Mouse (Mus musculus): Measurements from ENCODE around the gene Gm9913. TPM values are rescaled to one million over a fixed set of nuclear protein-coding genes. Genes with fewer than 3 reads are reported as not detected.
A peak's percentile ranks its signal among the peaks of the same experiment; 100 is the strongest.

Gm9913 gene
- 0.19 and 0.24 TPM in 2 replicates for polyA plus RNA-seq (2012; rRNA removed)
- polyA plus RNA-seq (2014; fragmentation: Nextera tagmentation; extraction: Ambion mirVana) = 0.40 and 0.75 TPM in 2 replicates

GRCm38 (mm10) chr2:125505006-125505745, at the start of gene Gm9913:
Gene Gm9913 (plus strand): TSS chr2:125505089.
- TF ChIP-seq POLR2A (IDR thresholded peaks at IDR 0.05; ENCODE audit: borderline replicate concordance, extremely low read depth, insufficient read depth, insufficient read length) = no peak
- DNase-seq (ENCODE audit: low spot score) (peak; percentile 42), ATAC-seq (ENCODE audit: low FRiP score, low read depth) (peak; percentile 12; the same call in 1 of the 2 replicates)
- H3K4me1 ChIP-seq (ENCODE audit: control insufficient read depth, insufficient read depth, low read length) = peaks cover 10% of the 10 kb centered on the region
- peak within 1 kb of the TSS; percentile 74 for H3K27ac ChIP-seq (replicated peaks; ENCODE audit: low read depth, low read length)
- 1% methylated on average over 40 of the region's 45 CpGs for WGBS
- no peaks in the 10 kb centered on the region for H3K27me3 ChIP-seq (ENCODE audit: control insufficient read depth, insufficient read depth, low read length)
- no peaks in the 10 kb centered on the region for H3K9me3 ChIP-seq (ENCODE audit: control insufficient read depth, low read length)
- H3K4me3 ChIP-seq (replicated peaks; ENCODE audit: low read length) = peak within 1 kb of the TSS; percentile 81
- peak within 1 kb of the TSS; percentile 89 for H3K4me2 ChIP-seq (replicated peaks; ENCODE audit: low read depth, low read length, severe bottlenecking)
- peaks cover 13% of the 10 kb centered on the region for H3K36me3 ChIP-seq (ENCODE audit: control insufficient read depth, insufficient read depth, low read length)
- peak within 1 kb of the TSS; percentile 83 for H3K9ac ChIP-seq (ENCODE audit: low read depth, low read length, severe bottlenecking)

GRCm38 (mm10) chr2:125456059-125456789, 48.7 kb upstream of the Gm9913 start:
- no peaks in the 10 kb centered on the region for H3K9me3 ChIP-seq (ENCODE audit: control insufficient read depth, low read length)
- no peak for ATAC-seq (ENCODE audit: low FRiP score, low read depth)
- H3K27ac ChIP-seq (replicated peaks; ENCODE audit: low read depth, low read length) = no peak overlapping the region
- no peak overlapping the region for H3K9ac ChIP-seq (ENCODE audit: low read depth, low read length, severe bottlenecking)
- H3K36me3 ChIP-seq (ENCODE audit: control insufficient read depth, insufficient read depth, low read length) = no peaks in the 10 kb centered on the region
- H3K4me1 ChIP-seq (ENCODE audit: control insufficient read depth, insufficient read depth, low read length) = no peaks in the 10 kb centered on the region; the same call in 1 of the 2 replicates
- WGBS = 79% methylated on average over 15 of the region's 15 CpGs
- no peak overlapping the region for H3K4me2 ChIP-seq (replicated peaks; ENCODE audit: low read depth, low read length, severe bottlenecking)
- no peak for DNase-seq (ENCODE audit: low spot score)
- no peak for TF ChIP-seq POLR2A (IDR thresholded peaks at IDR 0.05; ENCODE audit: borderline replicate concordance, extremely low read depth, insufficient read depth, insufficient read length)
- no peak overlapping the region for H3K4me3 ChIP-seq (replicated peaks; ENCODE audit: low read length)
- H3K27me3 ChIP-seq (ENCODE audit: control insufficient read depth, insufficient read depth, low read length) = no peaks in the 10 kb centered on the region

GRCm38 (mm10) chr2:125459087-125459486, 45.8 kb upstream of the Gm9913 start:
- Histone ChIP-seq H3K4me3 (replicated peaks; ENCODE audit: low read length) (no peak overlapping the region), H3K4me2 (replicated peaks; ENCODE audit: low read depth, low read length, severe bottlenecking) (no peak overlapping the region), H3K9ac (ENCODE audit: low read depth, low read length, severe bottlenecking) (no peak overlapping the region), H3K36me3 (ENCODE audit: control insufficient read depth, insufficient read depth, low read length) (0 out of 2 replicates have a peak, but pooled peaks cover 4% of the 10 kb centered on the region), H3K27me3 (ENCODE audit: control insufficient read depth, insufficient read depth, low read length) (no peaks in the 10 kb centered on the region), H3K4me1 (ENCODE audit: control insufficient read depth, insufficient read depth, low read length) (no peaks in the 10 kb centered on the region; the same call in 1 of the 2 replicates), H3K27ac (replicated peaks; ENCODE audit: low read depth, low read length) (no peak overlapping the region), H3K9me3 (ENCODE audit: control insufficient read depth, low read length) (no peaks in the 10 kb centered on the region)
- ATAC-seq (ENCODE audit: low FRiP score, low read depth) (no peak), DNase-seq (ENCODE audit: low spot score) (no peak)
- no peak for TF ChIP-seq POLR2A (IDR thresholded peaks at IDR 0.05; ENCODE audit: borderline replicate concordance, extremely low read depth, insufficient read depth, insufficient read length)
- WGBS = 77% methylated on average over 3 of the region's 3 CpGs

- peaks cover 27% of the 10 kb centered on the region for H3K36me3 ChIP-seq (ENCODE audit: control insufficient read depth, insufficient read depth, low read length)
- DNase-seq (ENCODE audit: low spot score) (no peak), ATAC-seq (ENCODE audit: low FRiP score, low read depth) (no peak)
- H3K9ac ChIP-seq (ENCODE audit: low read depth, low read length, severe bottlenecking) = no peak overlapping the region
- no peaks in the 10 kb centered on the region for H3K27me3 ChIP-seq (ENCODE audit: control insufficient read depth, insufficient read depth, low read length)
- no peak for TF ChIP-seq POLR2A (IDR thresholded peaks at IDR 0.05; ENCODE audit: borderline replicate concordance, extremely low read depth, insufficient read depth, insufficient read length)
- H3K4me1 ChIP-seq (ENCODE audit: control insufficient read depth, insufficient read depth, low read length) = no peaks in the 10 kb centered on the region; the same call in 1 of the 2 replicates
- H3K27ac ChIP-seq (replicated peaks; ENCODE audit: low read depth, low read length) = no peak overlapping the region
- H3K4me2 ChIP-seq (replicated peaks; ENCODE audit: low read depth, low read length, severe bottlenecking) = no peak overlapping the region
- 88% methylated on average over 6 of the region's 6 CpGs for WGBS
- no peak overlapping the region for H3K4me3 ChIP-seq (replicated peaks; ENCODE audit: low read length)
- H3K9me3 ChIP-seq (ENCODE audit: control insufficient read depth, low read length) = no peaks in the 10 kb centered on the region
Observed at GRCm38 (mm10) chr2:125464036-125464435, 40.9 kb upstream of the Gm9913 start.

GRCm38 (mm10) chr2:125470553-125471295, 34.2 kb upstream of the Gm9913 start:
- no peaks in the 10 kb centered on the region for H3K27me3 ChIP-seq (ENCODE audit: control insufficient read depth, insufficient read depth, low read length)
- no peak for TF ChIP-seq POLR2A (IDR thresholded peaks at IDR 0.05; ENCODE audit: borderline replicate concordance, extremely low read depth, insufficient read depth, insufficient read length)
- ATAC-seq (ENCODE audit: low FRiP score, low read depth) (0 out of 2 replicates have a peak, but pooled peaks have one; percentile 23), DNase-seq (ENCODE audit: low spot score) (peak; percentile 64)
- H3K4me3 ChIP-seq (replicated peaks; ENCODE audit: low read length) = no peak overlapping the region
- H3K27ac ChIP-seq (replicated peaks; ENCODE audit: low read depth, low read length) = peak overlapping the region; percentile 61
- 42% methylated on average over 8 of the region's 8 CpGs for WGBS
- H3K36me3 ChIP-seq (ENCODE audit: control insufficient read depth, insufficient read depth, low read length) = peaks cover 29% of the 10 kb centered on the region
- H3K4me2 ChIP-seq (replicated peaks; ENCODE audit: low read depth, low read length, severe bottlenecking) = no peak overlapping the region
- H3K9me3 ChIP-seq (ENCODE audit: control insufficient read depth, low read length) = no peaks in the 10 kb centered on the region
- no peak overlapping the region for H3K9ac ChIP-seq (ENCODE audit: low read depth, low read length, severe bottlenecking)
- H3K4me1 ChIP-seq (ENCODE audit: control insufficient read depth, insufficient read depth, low read length) = peaks cover 11% of the 10 kb centered on the region
